Mouse (Mus musculus) heart, postnatal 0 days (tissue): ENCODE results near the gene Scd1. TPM values are rescaled to one million over a fixed set of nuclear protein-coding genes. Genes with fewer than 3 reads are reported as not detected.
"Not testable (repeated sequence)": the region's sequence is repeated elsewhere in the genome, so short reads cannot be mapped to it uniquely, and the experiment has no call there.

Experiments
- ATAC-seq: fragments of 200-750 bp; cut with Nextera tagmentation; 2 replicates; pipeline ENCODE4 v1.8.0; 2017; ENCODE audit warnings: low read depth, moderate number of reproducible peaks, moderate library complexity; ENCODE audit not compliant: insufficient read depth
- DNase-seq: peaks from one replicate; pipeline ENCODE4 v3.0.0-alpha.2; 2016; ENCODE audit warnings: low spot score
- H3K27ac ChIP-seq: fragments of 300-500 bp; sonication (generic); 2 replicates; pipeline ENCODE4 v1.5.1; 2014; ENCODE audit warnings: low read depth, mild to moderate bottlenecking
- H3K27me3 ChIP-seq: fragments of 300-500 bp; sonication (generic); 2 replicates; pipeline ENCODE4 v1.6.1; 2014; ENCODE audit warnings: low read length, mixed read lengths; ENCODE audit not compliant: control insufficient read depth, insufficient read depth
- H3K36me3 ChIP-seq: fragments of 300-500 bp; sonication (generic); replicated peaks from 2 replicates; pipeline ENCODE4 v1.6.1; 2014; ENCODE audit warnings: low read length, mixed read lengths; ENCODE audit not compliant: control insufficient read depth, insufficient read depth
- H3K4me1 ChIP-seq: fragments of 300-500 bp; sonication (generic); 2 replicates; pipeline ENCODE4 v1.6.1; 2014; ENCODE audit warnings: antibody characterized with exemption; ENCODE audit not compliant: control insufficient read depth, insufficient read depth
- H3K4me2 ChIP-seq: fragments of 300-500 bp; sonication (generic); 2 replicates; pipeline ENCODE4 v1.6.1; 2014; ENCODE audit warnings: low read depth, mild to moderate bottlenecking, low read length, moderate library complexity
- H3K4me3 ChIP-seq: fragments of 300-500 bp; sonication (generic); 2 replicates; pipeline ENCODE4 v1.5.1; 2014; ENCODE audit warnings: low read depth, low read length
- H3K9ac ChIP-seq: fragments of 300-500 bp; sonication (generic); replicated peaks from 2 replicates; pipeline ENCODE4 v1.6.1; 2014; ENCODE audit warnings: low read depth, low read length, mixed read lengths
- H3K9me3 ChIP-seq: fragments of 300-500 bp; sonication (generic); replicated peaks from 2 replicates; pipeline ENCODE4 v1.6.1; 2016; ENCODE audit warnings: low read length; ENCODE audit not compliant: control insufficient read depth
- CTCF ChIP-seq: IDR thresholded peaks from 2 replicates; pipeline ENCODE4 v1.5.1; 2016; ENCODE audit warnings: antibody characterized with exemption, control low read depth, low read depth
- EP300 ChIP-seq: IDR thresholded peaks from 2 replicates; pipeline ENCODE4 v1.6.1; 2016; ENCODE audit warnings: antibody characterized with exemption, low read depth
- WGBS: fragments of 180-500 bp; shearing (Covaris S2); extraction: QIAGEN DNeasy Blood & Tissue Kit; methylation state at CpG from one replicate; pipeline ENCODE4 v1.1.7; 2014; 5-methylcytosine and 5-hydroxymethylcytosine counted together
- polyA plus RNA-seq: library from polyadenylated mRNA; unstranded; fragments of >200 nt; fragmentation: Nextera tagmentation; extraction: Ambion mirVana; gene quantifications from 2 replicates; pipeline ENCODE4 v1.2.1, GENCODE M21; 2015
- total RNA-seq: library from RNA; depleted of rRNA; stranded (reverse); fragments of >200 nt; gene quantifications from 2 replicates; pipeline ENCODE4 v1.2.3, GENCODE M21; 2014; ENCODE audit warnings: low replicate concordance

The Scd1 gene
- total and polyA plus RNA-seq, 2 experiments from 2014 or later: 0.66 to 6.2 TPM

DNA sequence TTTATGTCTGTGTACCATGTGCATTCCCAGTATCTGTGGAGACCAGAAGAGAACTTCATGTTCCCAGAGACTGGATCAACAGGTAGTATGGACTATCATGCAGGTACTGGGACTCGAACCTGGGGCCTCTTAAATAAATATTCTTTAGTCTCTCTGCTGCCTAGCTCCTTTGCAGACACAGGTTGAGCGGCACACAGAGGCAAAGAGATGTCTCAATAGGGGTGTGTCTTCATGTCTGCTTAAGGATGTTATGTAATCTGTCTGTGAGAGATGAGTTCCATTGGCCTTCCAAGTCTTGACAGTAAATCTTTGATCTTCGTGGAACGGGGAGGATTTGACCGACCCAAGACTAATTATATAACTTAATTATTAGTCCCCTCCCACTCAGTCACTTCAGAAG is 37.4 kb downstream of the Scd1 start:
- H3K4me3 ChIP-seq: no peak overlapping the region
- no peak overlapping the region for H3K4me2 ChIP-seq
- TF ChIP-seq CTCF (no peak), EP300 (no peak)
- H3K27ac ChIP-seq: no peak overlapping the region
- H3K4me1 ChIP-seq: no peaks in the 10 kb centered on the region
- no peaks in the 10 kb centered on the region for H3K27me3 ChIP-seq
- no peaks in the 10 kb centered on the region for H3K36me3 ChIP-seq
- ATAC-seq: no peak
- no peak overlapping the region for H3K9ac ChIP-seq
- no peak for DNase-seq
- no peaks in the 10 kb centered on the region for H3K9me3 ChIP-seq
- WGBS: 59% methylated on average over 5 of the region's 5 CpGs

DNA sequence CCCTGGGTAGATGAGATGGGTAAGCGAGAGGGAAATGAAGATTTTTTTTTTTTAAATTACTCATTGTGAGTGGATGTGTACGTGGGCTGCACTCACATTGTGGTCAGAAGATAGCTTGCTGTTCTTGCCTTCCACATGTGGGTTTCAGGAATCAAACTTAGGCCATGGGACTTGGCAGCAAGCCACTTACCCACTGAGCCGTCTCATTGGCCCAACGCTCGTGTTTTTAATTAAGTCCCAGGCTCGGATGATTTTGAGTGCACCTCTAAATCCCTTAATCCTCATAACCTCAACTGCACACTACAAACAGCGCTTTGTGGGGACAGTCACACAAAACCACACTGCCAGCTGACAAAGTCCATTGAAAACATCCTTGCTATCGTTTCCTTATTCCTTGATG is 38.3 kb downstream of the Scd1 start:
- no peaks in the 10 kb centered on the region for H3K9me3 ChIP-seq
- 68% methylated on average over 8 of the region's 8 CpGs for WGBS
- no peak overlapping the region for H3K4me2 ChIP-seq
- TF ChIP-seq EP300: no peak
- H3K27ac ChIP-seq: no peak overlapping the region
- DNase-seq (no peak), ATAC-seq (no peak)
- no peaks in the 10 kb centered on the region for H3K4me1 ChIP-seq
- no peak overlapping the region for H3K4me3 ChIP-seq
- H3K27me3 ChIP-seq: no peaks in the 10 kb centered on the region
- H3K36me3 ChIP-seq: no peaks in the 10 kb centered on the region
- no peak overlapping the region for H3K9ac ChIP-seq

DNA sequence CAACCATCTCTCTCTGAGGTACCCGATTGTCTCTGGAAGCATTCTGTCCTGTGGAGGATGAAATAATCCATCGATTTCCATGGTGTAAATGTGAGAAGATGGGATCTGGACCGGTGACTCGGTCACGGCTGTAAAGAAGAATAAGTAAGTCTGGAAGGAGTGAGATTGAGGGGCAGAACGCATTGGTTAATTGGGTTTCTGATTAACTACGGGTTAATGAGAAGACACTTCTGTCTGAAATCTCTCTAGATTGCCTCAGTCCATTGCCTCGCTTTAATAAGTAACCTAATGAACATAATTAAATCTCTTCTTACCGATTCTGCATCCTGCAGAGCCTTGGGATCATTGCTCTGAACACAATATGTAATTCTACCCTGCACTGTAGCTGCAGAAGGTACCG is 40.6 kb downstream of the Scd1 start:
- H3K4me3 ChIP-seq, H3K36me3 ChIP-seq, DNase-seq, H3K4me2 ChIP-seq, ATAC-seq, H3K27me3 ChIP-seq, H3K4me1 ChIP-seq, H3K27ac ChIP-seq, H3K9ac ChIP-seq, H3K9me3 ChIP-seq: not testable (repeated sequence)
- WGBS: 87% methylated on average over 10 of the region's 10 CpGs

DNA sequence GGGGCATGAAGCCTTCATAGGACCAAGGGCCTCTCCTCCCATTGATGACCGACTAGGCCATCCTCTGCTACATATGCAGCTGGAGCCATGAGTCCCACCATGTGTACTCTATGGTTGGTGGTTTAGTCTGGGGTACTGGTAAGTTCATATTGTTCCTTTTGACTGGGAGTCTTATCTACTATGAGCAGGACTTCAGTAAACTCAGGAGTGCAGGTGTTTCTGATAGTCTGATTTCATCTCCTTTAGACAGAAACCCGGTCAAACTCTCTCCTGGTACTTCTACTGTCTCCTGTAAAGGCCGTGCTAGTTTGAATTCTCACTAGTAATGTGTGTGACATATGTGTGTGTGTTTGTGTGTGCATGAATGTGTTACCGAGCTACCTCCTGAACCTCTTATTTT is 41.9 kb downstream of the Scd1 start:
- H3K9ac ChIP-seq: no peak overlapping the region
- H3K27me3 ChIP-seq: no peaks in the 10 kb centered on the region
- WGBS: 87% methylated on average over 4 of the region's 4 CpGs
- TF ChIP-seq CTCF (no peak), EP300 (no peak)
- DNase-seq: no peak
- H3K36me3 ChIP-seq: no peaks in the 10 kb centered on the region
- H3K27ac ChIP-seq: no peak overlapping the region
- H3K4me3 ChIP-seq: no peak overlapping the region
- no peaks in the 10 kb centered on the region for H3K9me3 ChIP-seq
- no peak for ATAC-seq
- H3K4me1 ChIP-seq: no peaks in the 10 kb centered on the region
- no peak overlapping the region for H3K4me2 ChIP-seq

DNA sequence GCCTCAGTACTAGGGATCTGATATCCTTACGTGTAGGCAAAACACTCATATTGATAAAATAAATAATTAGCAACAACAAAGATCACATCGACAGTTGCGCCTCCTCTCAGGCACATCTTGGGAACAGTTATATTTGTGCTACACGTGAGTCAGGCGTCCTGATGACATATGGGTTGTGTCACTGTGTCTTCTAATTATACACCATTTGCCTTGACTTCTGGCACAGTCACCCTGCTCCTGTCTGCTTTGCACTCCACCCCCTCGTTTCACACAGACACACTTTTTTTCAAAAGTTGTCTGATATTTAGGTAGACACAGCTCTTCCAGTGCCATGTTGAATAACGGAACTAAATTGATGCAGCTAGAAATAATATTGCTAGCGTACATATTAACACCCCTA is 43.6 kb downstream of the Scd1 start:
- H3K27me3 ChIP-seq: no peaks in the 10 kb centered on the region
- H3K4me1 ChIP-seq: no peaks in the 10 kb centered on the region
- H3K4me2 ChIP-seq: no peak overlapping the region
- no peak overlapping the region for H3K9ac ChIP-seq
- ATAC-seq: no peak
- TF ChIP-seq CTCF (no peak), EP300 (no peak)
- no peak overlapping the region for H3K4me3 ChIP-seq
- no peaks in the 10 kb centered on the region for H3K36me3 ChIP-seq
- H3K27ac ChIP-seq: no peak overlapping the region
- H3K9me3 ChIP-seq: no peaks in the 10 kb centered on the region
- DNase-seq: no peak
- 51% methylated on average over 8 of the region's 8 CpGs for WGBS

DNA sequence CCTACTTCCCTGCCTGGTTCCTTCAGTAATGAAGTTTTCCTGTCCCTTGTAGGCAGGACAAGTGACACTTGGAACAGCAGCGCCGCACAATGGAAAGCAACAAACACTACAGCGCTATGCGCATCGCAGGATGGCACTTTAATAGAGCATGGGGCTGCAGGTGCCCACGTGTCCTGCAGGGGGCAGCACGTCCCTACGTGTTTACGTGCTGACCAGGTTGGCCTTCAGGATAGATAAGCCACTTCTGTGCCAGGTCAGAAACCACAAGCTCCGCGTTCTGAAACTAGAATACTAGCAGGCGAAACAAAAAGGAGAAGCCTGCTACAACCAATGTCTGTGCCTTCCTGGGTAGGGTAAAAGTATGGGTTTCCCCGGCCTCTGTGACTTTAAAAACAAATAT is 44.1 kb downstream of the Scd1 start:
- peak; percentile 80 for ATAC-seq

More for the DNA sequence above, 44.1 kb downstream of the Scd1 start:
- no peaks in the 10 kb centered on the region for H3K4me1 ChIP-seq
- no peak overlapping the region for H3K4me3 ChIP-seq
- WGBS: 23% methylated on average over 13 of the region's 13 CpGs
- no peaks in the 10 kb centered on the region for H3K9me3 ChIP-seq
- H3K27me3 ChIP-seq: no peaks in the 10 kb centered on the region
- no peak overlapping the region for H3K4me2 ChIP-seq
- no peaks in the 10 kb centered on the region for H3K36me3 ChIP-seq
- DNase-seq: peak; percentile 75
- H3K27ac ChIP-seq: no peak overlapping the region
- no peak overlapping the region for H3K9ac ChIP-seq
- TF ChIP-seq EP300 (no peak), CTCF (peak; percentile 98)
